Mouse (Mus musculus) small intestine, adult 2 months (tissue): ENCODE data around the gene Mb.

Source experiments
- CTCF ChIP-seq: fragments of 200-500 bp; IDR thresholded peaks from 2 replicates; pipeline ENCODE4 v1.5.1; 2012; ENCODE audit warnings: low read depth, mild to moderate bottlenecking, control low read depth, inconsistent platforms, low read length, moderate library complexity, mixed read lengths; ENCODE audit not compliant: insufficient replicate concordance, insufficient read length; ENCODE audit errors: extremely low read depth
- POLR2A ChIP-seq: fragments of 200-500 bp; IDR thresholded peaks from 2 replicates; pipeline ENCODE4 v1.6.1; 2012; ENCODE audit warnings: low read depth, mild to moderate bottlenecking, control low read depth, inconsistent platforms, low read length, moderate library complexity

DNA sequence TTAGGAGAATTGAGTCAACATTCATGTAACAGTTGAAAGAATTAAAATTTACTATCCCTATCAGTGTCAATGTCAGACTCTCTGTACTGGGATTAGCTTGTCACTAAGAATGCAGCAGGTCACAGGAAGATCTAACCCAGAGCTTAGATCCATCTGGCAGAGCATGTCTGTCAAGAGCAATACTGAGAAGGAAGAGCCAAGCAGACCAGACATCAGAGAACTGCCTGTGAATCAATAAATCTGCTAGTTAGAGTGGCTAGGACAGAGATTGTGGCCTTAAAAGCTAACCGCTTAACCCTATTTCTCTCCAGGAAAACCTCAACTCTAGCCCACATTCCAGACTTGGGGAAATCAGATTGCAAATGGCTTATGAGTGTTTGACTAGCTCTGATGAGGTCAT is 36.0 kb upstream of the Mb start:
- TF ChIP-seq CTCF (no peak), POLR2A (no peak)
